Mouse (Mus musculus): ENCODE results near the gene Gramd1c.

GRCm38 (mm10) chr16:43994623-43995022, 68.5 kb downstream of the Gramd1c start:
- TF ChIP-seq GATA1 (IDR thresholded peaks at IDR 0.05; ENCODE audit: low read length) = no peak
- TF ChIP-seq TAL1 (IDR thresholded peaks at IDR 0.05; ENCODE audit: low read length) = no peak
